Mouse (Mus musculus): ENCODE data around the gene Sike1. TPM values are rescaled to one million over a fixed set of nuclear protein-coding genes. Genes with fewer than 3 reads are reported as not detected.

The Sike1 gene
- polyA plus RNA-seq, 1 experiment from 2014 or later: 23.8 TPM

GRCm38 (mm10) chr3:102997036-102997435 lies 1.5 kb downstream of the Sike1 start:
- peaks cover 17% of the 10 kb centered on the region for H3K79me2 ChIP-seq (ENCODE audit: inconsistent target)
- H3K4me3 ChIP-seq (ENCODE audit: inconsistent target): no peak overlapping the region
- H3K36me3 ChIP-seq (ENCODE audit: inconsistent target): peaks cover 34% of the 10 kb centered on the region
- H3K27ac ChIP-seq: no peak overlapping the region
- 70% methylated on average over 10 of the region's 10 CpGs for WGBS (ENCODE audit: missing documents)

- Histone ChIP-seq H3K4me3 (ENCODE audit: inconsistent target) (no peak overlapping the region), H3K79me2 (ENCODE audit: inconsistent target) (peaks cover 17% of the 10 kb centered on the region), H3K36me3 (ENCODE audit: inconsistent target) (peaks cover 40% of the 10 kb centered on the region), H3K27ac (no peak overlapping the region)
- WGBS (ENCODE audit: missing documents): 79% methylated on average over 3 of the region's 3 CpGs
Observed at GRCm38 (mm10) chr3:102997591-102997990, 2.1 kb downstream of the Sike1 start.

- Histone ChIP-seq H3K4me3 (ENCODE audit: inconsistent target) (no peak overlapping the region), H3K27ac (no peak overlapping the region), H3K36me3 (ENCODE audit: inconsistent target) (peaks cover 71% of the 10 kb centered on the region), H3K79me2 (ENCODE audit: inconsistent target) (peaks cover 10% of the 10 kb centered on the region)
- 97% methylated on average over 7 of the region's 7 CpGs for WGBS (ENCODE audit: missing documents)
Observed at GRCm38 (mm10) chr3:103001595-103001994, 6.1 kb downstream of the Sike1 start.

GRCm38 (mm10) chr3:103017350-103017749 lies 21.8 kb downstream of the Sike1 start:
- Histone ChIP-seq H3K36me3 (ENCODE audit: inconsistent target) (no peaks in the 10 kb centered on the region), H3K4me3 (ENCODE audit: inconsistent target) (no peak overlapping the region), H3K27ac (peak overlapping the region; percentile 48), H3K79me2 (ENCODE audit: inconsistent target) (peaks cover 19% of the 10 kb centered on the region)
- WGBS (ENCODE audit: missing documents): 5% methylated on average over 2 of the region's 2 CpGs

- H3K4me3 ChIP-seq (ENCODE audit: inconsistent target): peak overlapping the region; percentile 96
- H3K79me2 ChIP-seq (ENCODE audit: inconsistent target): peaks cover 41% of the 10 kb centered on the region
- no peaks in the 10 kb centered on the region for H3K36me3 ChIP-seq (ENCODE audit: inconsistent target)
- peak overlapping the region; percentile 98 for H3K27ac ChIP-seq
- WGBS (ENCODE audit: missing documents): 78% methylated on average over 2 of the region's 2 CpGs
Observed at GRCm38 (mm10) chr3:103019462-103019861, 24.0 kb downstream of the Sike1 start.

- WGBS (ENCODE audit: missing documents): under 1% methylated on average over 54 of the region's 55 CpGs
- peaks cover 50% of the 10 kb centered on the region for H3K79me2 ChIP-seq (ENCODE audit: inconsistent target)
- H3K4me3 ChIP-seq (ENCODE audit: inconsistent target): peak within 1 kb of the TSS; percentile 96
- no peaks in the 10 kb centered on the region for H3K36me3 ChIP-seq (ENCODE audit: inconsistent target)
- H3K27ac ChIP-seq: peak within 1 kb of the TSS; percentile 98
Observed at GRCm38 (mm10) chr3:103020249-103020942, 24.9 kb downstream of the Sike1 start, which contains the start of gene Csde1. Csde1 (plus strand) TSS chr3:103020426.

GRCm38 (mm10) chr3:103020943-103021638 lies 25.6 kb downstream of the Sike1 start:
- H3K36me3 ChIP-seq (ENCODE audit: inconsistent target): no peaks in the 10 kb centered on the region
- H3K79me2 ChIP-seq (ENCODE audit: inconsistent target): peaks cover 57% of the 10 kb centered on the region
- WGBS (ENCODE audit: missing documents): 1% methylated on average over 32 of the region's 37 CpGs
- H3K4me3 ChIP-seq (ENCODE audit: inconsistent target): peak overlapping the region; percentile 96
- peak overlapping the region; percentile 98 for H3K27ac ChIP-seq

- WGBS (ENCODE audit: missing documents): 50% methylated on average over 1 of the region's 1 CpGs
- peaks cover 24% of the 10 kb centered on the region for H3K36me3 ChIP-seq (ENCODE audit: inconsistent target)
- peaks cover 100% of the 10 kb centered on the region for H3K79me2 ChIP-seq (ENCODE audit: inconsistent target)
Observed at GRCm38 (mm10) chr3:103026174-103026573, 30.7 kb downstream of the Sike1 start.

GRCm38 (mm10) chr3:103040285-103040684 lies 44.8 kb downstream of the Sike1 start:
- 94% methylated on average over 6 of the region's 6 CpGs for WGBS (ENCODE audit: missing documents)
- H3K27ac ChIP-seq: no peak overlapping the region
- no peak overlapping the region for H3K4me3 ChIP-seq (ENCODE audit: inconsistent target)
- peaks cover 75% of the 10 kb centered on the region for H3K36me3 ChIP-seq (ENCODE audit: inconsistent target)
- peaks cover 57% of the 10 kb centered on the region for H3K79me2 ChIP-seq (ENCODE audit: inconsistent target)

More at GRCm38 (mm10) chr3:103026174-103026573, 30.7 kb downstream of the Sike1 start:
- Histone ChIP-seq H3K4me3 (ENCODE audit: inconsistent target) (no peak overlapping the region), H3K27ac (no peak overlapping the region)

GRCm38 (mm10) chr3:103040861-103041379 lies 45.4 kb downstream of the Sike1 start:
- no peak overlapping the region for H3K4me3 ChIP-seq (ENCODE audit: inconsistent target)
- no peak overlapping the region for H3K27ac ChIP-seq
- WGBS (ENCODE audit: missing documents): 100% methylated on average over 1 of the region's 1 CpGs
- H3K36me3 ChIP-seq (ENCODE audit: inconsistent target): peaks cover 81% of the 10 kb centered on the region
- peaks cover 50% of the 10 kb centered on the region for H3K79me2 ChIP-seq (ENCODE audit: inconsistent target)

- peaks cover 27% of the 10 kb centered on the region for H3K79me2 ChIP-seq (ENCODE audit: inconsistent target)
- no peak overlapping the region for H3K4me3 ChIP-seq (ENCODE audit: inconsistent target)
- WGBS (ENCODE audit: missing documents): 96% methylated on average over 5 of the region's 5 CpGs
- H3K36me3 ChIP-seq (ENCODE audit: inconsistent target): peaks cover 71% of the 10 kb centered on the region
- H3K27ac ChIP-seq: no peak overlapping the region
Observed at GRCm38 (mm10) chr3:103056016-103056595, 60.6 kb downstream of the Sike1 start.

GRCm38 (mm10) chr3:103057752-103058151 lies 62.2 kb downstream of the Sike1 start:
- Histone ChIP-seq H3K27ac (peak overlapping the region; percentile 43), H3K4me3 (ENCODE audit: inconsistent target) (peak overlapping the region; percentile 95), H3K79me2 (ENCODE audit: inconsistent target) (peaks cover 27% of the 10 kb centered on the region), H3K36me3 (ENCODE audit: inconsistent target) (peaks cover 71% of the 10 kb centered on the region)
- WGBS (ENCODE audit: missing documents): 12% methylated on average over 10 of the region's 10 CpGs
